Mouse (Mus musculus) erythroblast, adult 5-6 weeks (primary cell): ENCODE results near the gene Slc3a1. TPM values are rescaled to one million over a fixed set of nuclear protein-coding genes. Genes with fewer than 3 reads are reported as not detected.

Source experiments
- ATAC-seq: replicated peaks from 2 replicates; pipeline ENCODE4 v1.8.0; 2016; ENCODE audit warnings: moderate number of reproducible peaks, mild to moderate bottlenecking, moderate TSS enrichment, inconsistent platforms; ENCODE audit not compliant: poor library complexity, low FRiP score, severe bottlenecking
- total RNA-seq, 2 experiments: library from RNA; stranded (forward) in 1 of 2; stranded (reverse) in 1 of 2; fragments of 150-400 nt in 1 of 2; fragments of 200-764, 138-1000 nt in 1 of 2; gene quantifications; 2 replicates each; pipeline versions ENCODE4 v1.2.3 to v1.2.4; 2015 to 2017; ENCODE audit warnings: low replicate concordance in 2 of 2

Gene Slc3a1
- total RNA-seq (2015; ENCODE audit: low replicate concordance) (not detected in 2 replicates), total RNA-seq (2017; ENCODE audit: low replicate concordance) (not detected in 2 replicates)

- no peak for ATAC-seq
Observed at GRCm38 (mm10) chr17:85028093-85028739, at the start of gene Slc3a1. Slc3a1 (plus strand) TSS chr17:85028376.

GRCm38 (mm10) chr17:84981721-84982120, 46.5 kb upstream of the Slc3a1 start:
- no peak for ATAC-seq

- peak; percentile 59 for ATAC-seq
Observed at GRCm38 (mm10) chr17:84982735-84983134, 45.4 kb upstream of the Slc3a1 start.

- ATAC-seq: no peak
Observed at GRCm38 (mm10) chr17:84986368-84986767, 41.8 kb upstream of the Slc3a1 start.

- ATAC-seq: no peak
Observed at GRCm38 (mm10) chr17:84987834-84988410, 40.3 kb upstream of the Slc3a1 start.

GRCm38 (mm10) chr17:84988514-84988913, 39.7 kb upstream of the Slc3a1 start:
- no peak for ATAC-seq

GRCm38 (mm10) chr17:84995844-84996243, 32.3 kb upstream of the Slc3a1 start:
- ATAC-seq: no peak

GRCm38 (mm10) chr17:84997639-84998038, 30.5 kb upstream of the Slc3a1 start:
- no peak for ATAC-seq

GRCm38 (mm10) chr17:84999636-85000035, 28.5 kb upstream of the Slc3a1 start:
- no peak for ATAC-seq

GRCm38 (mm10) chr17:85013485-85013884, 14.7 kb upstream of the Slc3a1 start:
- no peak for ATAC-seq

GRCm38 (mm10) chr17:85014632-85015031, 13.5 kb upstream of the Slc3a1 start:
- ATAC-seq: no peak

GRCm38 (mm10) chr17:85018344-85018743, 9.8 kb upstream of the Slc3a1 start:
- ATAC-seq: no peak

GRCm38 (mm10) chr17:85018794-85019193, 9.4 kb upstream of the Slc3a1 start:
- peak; percentile 82 for ATAC-seq

- ATAC-seq: no peak
Observed at GRCm38 (mm10) chr17:85020343-85020742, 7.8 kb upstream of the Slc3a1 start.

- no peak for ATAC-seq
Observed at GRCm38 (mm10) chr17:85023247-85024167, 4.7 kb upstream of the Slc3a1 start.

- ATAC-seq: no peak
Observed at GRCm38 (mm10) chr17:85024237-85024636, 3.9 kb upstream of the Slc3a1 start.

- no peak for ATAC-seq
Observed at GRCm38 (mm10) chr17:85025151-85025550, 3.0 kb upstream of the Slc3a1 start.

GRCm38 (mm10) chr17:85026436-85026835, 1.7 kb upstream of the Slc3a1 start:
- no peak for ATAC-seq

GRCm38 (mm10) chr17:85027247-85027646, 929 bp upstream of the Slc3a1 start:
- ATAC-seq: no peak

GRCm38 (mm10) chr17:85028797-85029196, 621 bp downstream of the Slc3a1 start:
- no peak for ATAC-seq

- ATAC-seq: no peak
Observed at GRCm38 (mm10) chr17:85030651-85031050, 2.5 kb downstream of the Slc3a1 start.
